Mouse (Mus musculus) right cerebral cortex, postnatal 25 days (tissue): ENCODE measurements at regions not wholly inside any gene's neighbourhood (a gene's known extent, or its start where the extent isn't known, plus 50 kb on each side); places are given as distances from the start of the nearest gene placed in this dataset.
A peak's percentile ranks its signal among the peaks of the same experiment; 100 is the strongest.

Experiments
- DNase-seq: peaks from one replicate; pipeline ENCODE4 v3.0.0; 2022

GRCm38 (mm10) chr4:131216361-131216760, 272.2 kb downstream of the Matn1 start:
- no peak for DNase-seq

GRCm38 (mm10) chr4:131217083-131217482, 272.9 kb downstream of the Matn1 start:
- DNase-seq = no peak

DNA sequence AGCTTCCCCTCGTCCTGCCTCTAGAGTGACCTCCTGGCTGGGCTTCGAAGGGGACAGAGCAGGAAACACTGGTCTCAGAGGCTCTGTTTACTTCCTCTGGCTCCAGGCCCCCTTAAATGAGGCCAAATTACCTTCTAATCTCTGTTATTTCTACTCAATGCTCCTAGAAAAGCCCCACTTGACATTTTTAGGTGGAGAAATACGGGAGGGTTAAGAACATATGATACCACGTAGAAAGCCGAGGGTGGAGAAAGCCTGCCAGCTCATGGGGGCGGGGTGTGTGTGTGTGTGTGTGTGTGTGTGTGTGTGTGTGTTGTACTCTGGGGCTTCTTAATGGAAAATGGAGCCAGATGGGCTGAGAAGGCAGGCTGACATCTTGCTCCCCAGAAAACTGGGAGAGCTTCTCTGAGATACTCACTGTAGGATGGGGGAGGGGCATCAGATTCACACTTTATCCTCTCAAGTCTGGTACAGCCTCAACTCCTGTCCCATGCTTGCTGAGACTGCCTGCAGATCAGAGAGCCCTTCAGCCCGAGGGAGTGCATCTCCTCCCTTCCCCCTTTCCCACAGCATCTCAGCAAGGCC, 273.5 kb downstream of the Matn1 start:
- no peak for DNase-seq

DNA sequence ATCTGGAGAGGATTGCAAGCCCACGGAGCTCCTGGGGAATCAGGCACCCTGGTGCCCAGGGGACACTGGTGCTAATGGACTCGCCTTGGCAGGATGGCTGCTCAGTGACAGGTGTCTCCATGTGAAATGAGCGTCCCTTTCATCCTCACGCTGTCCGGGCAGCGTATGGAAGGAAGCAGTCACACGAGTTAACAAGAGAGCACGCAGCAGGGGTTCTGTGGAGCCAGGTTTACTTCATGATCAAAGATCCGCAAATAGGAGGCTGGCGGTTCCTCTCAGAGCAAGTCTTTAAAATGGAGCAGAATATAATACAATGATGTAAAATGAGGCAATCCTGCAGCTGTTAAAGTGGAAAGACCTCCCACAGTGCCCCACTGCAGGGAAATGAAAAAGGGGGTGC, 276.8 kb downstream of the Matn1 start:
- no peak for DNase-seq

GRCm38 (mm10) chr4:131230361-131230760, 286.2 kb downstream of the Matn1 start:
- no peak for DNase-seq

- no peak for DNase-seq
Observed at GRCm38 (mm10) chr4:131236611-131237031, 292.4 kb downstream of the Matn1 start.

DNA sequence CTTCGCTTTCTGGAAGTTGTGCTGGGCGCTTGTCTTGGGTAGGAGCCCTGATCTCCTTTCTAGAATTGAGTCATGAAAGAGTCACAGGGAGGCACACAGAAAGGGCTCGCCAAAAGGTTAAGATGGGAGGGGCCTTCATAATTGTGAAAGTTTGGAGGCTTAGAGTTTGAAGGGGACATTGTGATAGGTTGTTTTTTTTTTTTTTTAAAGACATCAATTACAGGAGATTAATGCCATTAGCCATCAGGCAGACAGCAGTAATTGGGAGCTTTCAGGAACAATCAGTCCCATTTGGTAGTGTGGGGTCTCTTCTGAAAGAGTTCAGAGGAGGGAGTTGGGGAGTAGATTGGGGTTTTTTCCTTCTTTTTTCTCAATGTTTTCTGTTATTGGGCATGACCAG, 294.4 kb downstream of the Matn1 start:
- no peak for DNase-seq

- DNase-seq = no peak
Observed at GRCm38 (mm10) chr4:131239132-131239531, 294.9 kb downstream of the Matn1 start.

- DNase-seq = no peak
Observed at GRCm38 (mm10) chr4:131240457-131240856, 296.3 kb downstream of the Matn1 start.

DNA sequence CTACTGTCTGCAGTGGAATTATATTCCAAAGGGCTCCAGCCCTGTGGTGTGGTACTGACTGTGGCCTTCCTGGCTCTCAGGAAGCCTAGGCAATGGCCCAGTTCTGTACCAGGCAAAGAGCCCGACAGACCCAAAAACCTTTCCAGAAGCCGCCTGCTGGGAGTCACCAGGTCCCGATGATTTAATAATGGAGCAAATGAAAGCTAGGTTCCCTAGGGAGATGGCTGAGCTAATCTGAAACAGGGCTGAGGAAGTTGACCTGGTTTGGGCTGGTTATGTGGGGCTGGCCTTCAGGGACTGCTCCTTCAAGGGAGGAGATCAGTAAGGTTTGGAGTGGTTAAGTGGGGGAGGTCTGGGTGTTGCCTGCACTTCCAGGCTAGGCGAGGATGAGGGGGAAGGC, 298.1 kb downstream of the Matn1 start:
- no peak for DNase-seq

- no peak for DNase-seq
Observed at GRCm38 (mm10) chr4:131243744-131244387, 299.7 kb downstream of the Matn1 start.

DNA sequence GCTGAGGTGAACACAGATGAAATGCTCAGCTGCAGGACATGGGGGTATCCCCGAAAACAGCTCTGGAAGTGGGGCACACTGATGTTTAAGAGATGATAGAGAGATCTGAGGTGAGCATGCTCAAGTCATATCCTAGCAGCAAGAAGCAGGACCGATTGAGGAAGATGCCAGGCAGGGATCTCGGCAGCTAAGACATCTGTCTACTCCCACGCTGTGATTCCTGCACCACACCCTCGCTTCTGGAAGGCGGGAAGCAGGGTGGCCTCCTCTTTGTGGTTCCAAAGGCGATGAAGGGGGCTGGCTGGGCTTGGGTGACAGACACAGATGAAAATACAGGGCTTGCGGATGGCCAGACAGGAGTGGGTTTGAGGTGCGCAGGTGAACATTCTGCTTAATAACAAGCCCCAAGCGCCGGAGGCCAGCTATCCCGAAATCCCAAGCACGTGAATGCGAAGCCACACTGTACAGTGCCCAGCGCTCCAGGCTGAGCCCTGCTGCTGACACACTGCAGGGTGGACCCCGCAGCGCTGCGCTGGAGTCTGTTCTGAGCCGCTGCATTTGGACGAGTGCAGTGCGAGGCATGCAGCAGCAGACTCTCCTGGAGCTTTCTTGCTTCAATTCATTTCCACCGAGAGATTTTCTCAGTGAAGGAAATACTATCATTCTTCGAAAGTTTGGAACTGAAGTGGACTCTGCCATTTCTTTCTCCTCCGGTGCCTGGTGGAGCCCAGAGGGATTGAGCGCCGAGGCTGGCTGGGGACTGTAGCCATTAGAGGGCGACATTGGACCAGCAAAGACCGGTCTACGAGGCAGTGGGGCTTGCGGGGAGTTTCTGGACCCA, 308.6 kb downstream of the Matn1 start:
- peak; percentile 79 for DNase-seq

- DNase-seq = no peak
Observed at GRCm38 (mm10) chr4:131253443-131253817, 309.2 kb downstream of the Matn1 start.

GRCm38 (mm10) chr4:131254243-131254642, 310.1 kb downstream of the Matn1 start:
- no peak for DNase-seq

- no peak for DNase-seq
Observed at GRCm38 (mm10) chr4:131254691-131255090, 310.5 kb downstream of the Matn1 start.

DNA sequence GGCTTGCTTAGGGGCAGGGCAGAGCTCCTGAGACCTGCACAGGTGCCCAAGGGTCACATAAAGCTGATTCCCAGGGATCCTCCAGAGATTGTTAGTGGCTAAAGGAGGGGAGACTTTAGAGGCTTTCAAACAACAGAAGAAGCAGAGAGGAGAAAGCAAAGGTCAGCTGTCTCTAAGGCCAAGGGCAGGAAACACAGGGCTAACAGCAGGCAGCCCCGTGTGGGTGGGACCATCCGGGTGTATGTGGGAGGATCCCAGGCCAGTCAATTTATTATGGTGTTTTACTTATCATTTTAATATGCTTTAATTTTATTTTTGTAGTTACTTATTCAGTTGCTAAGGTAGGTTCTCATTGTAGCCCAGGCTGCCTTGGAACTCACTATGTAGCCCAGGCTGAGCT, 317.1 kb downstream of the Matn1 start:
- DNase-seq = no peak

GRCm38 (mm10) chr4:131262909-131263308, 318.7 kb downstream of the Matn1 start:
- no peak for DNase-seq

DNA sequence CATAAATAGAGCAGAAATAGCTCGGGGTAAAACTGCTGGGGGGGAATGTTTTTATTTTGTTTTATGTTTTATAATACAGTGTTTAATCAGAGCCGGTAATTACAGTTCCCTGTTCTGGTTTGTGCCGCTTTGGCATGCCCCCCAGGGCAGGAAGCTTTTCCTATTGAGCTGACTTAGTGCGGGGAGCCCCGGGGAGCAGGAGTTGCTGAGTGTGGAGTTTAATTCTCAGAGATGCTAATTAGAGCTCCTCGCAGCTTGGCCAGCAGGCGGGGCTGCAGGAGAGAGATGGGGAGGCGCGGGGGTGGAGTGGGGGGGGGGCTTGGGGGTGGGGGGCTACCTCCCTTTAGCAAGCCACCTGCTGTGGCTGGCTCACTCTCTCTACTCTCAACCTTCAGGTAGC, 322.6 kb downstream of the Matn1 start:
- DNase-seq = no peak

- no peak for DNase-seq
Observed at GRCm38 (mm10) chr4:131267760-131268159, 323.6 kb downstream of the Matn1 start.

DNA sequence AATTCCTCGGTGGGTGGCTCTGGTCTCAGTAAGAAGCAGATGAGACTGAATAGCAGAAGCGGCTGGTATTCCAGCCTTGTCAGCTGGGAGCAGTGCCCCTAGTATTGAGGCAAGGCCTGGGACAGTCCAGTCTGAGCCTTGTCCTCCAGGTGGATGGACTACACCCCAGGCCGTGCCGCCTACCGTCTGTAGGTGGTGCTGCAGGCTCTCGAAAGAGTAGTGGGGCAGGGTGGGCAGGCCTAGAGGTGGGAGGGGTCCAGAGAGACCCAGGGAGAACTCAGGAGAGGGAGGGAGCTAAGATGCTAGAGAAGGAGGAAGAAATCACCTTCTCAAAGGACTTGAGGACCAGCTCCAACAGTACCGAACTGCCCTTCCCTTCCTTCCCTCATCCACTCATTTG, 326.0 kb downstream of the Matn1 start:
- no peak for DNase-seq

- DNase-seq = no peak
Observed at GRCm38 (mm10) chr4:131272060-131272459, 327.9 kb downstream of the Matn1 start.

GRCm38 (mm10) chr4:131293560-131293959, 349.4 kb downstream of the Matn1 start:
- DNase-seq = no peak

DNA sequence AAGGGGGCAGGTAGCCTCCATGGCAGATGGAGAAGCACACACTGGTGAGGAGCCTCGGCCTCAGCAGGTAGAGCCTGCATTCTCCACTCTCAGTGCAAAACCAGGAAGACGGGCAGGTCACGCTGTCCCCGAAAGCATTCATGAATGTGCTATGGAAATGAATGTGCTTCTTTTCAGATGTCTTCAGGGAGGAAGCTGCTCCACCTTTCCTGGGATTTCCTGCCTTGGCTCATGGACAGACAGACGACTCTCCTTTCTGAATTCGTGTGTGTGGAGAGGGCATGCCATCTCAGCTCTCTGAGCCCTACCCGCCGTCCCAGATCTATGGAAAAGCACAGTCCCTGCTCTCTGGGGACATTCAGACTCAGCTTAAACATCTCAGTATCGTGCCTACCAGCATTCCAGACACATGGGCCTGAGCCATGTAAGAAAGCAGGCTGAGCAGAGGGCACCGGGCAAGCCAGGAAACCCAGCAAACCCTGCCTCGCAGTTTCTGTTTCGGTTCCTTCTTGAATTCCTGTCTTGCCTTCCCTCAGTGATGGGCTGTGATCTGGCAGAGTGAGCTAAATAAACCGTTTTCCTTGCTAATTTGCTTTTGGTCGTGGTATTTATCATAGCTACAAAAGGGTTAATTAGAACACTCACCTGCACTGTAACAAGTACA, 354.0 kb downstream of the Matn1 start:
- no peak for DNase-seq

GRCm38 (mm10) chr4:131303936-131304335, 359.8 kb downstream of the Matn1 start:
- no peak for DNase-seq
